Mouse (Mus musculus) liver, adult 2 months (tissue): ENCODE measurements at regions not wholly inside any gene's neighbourhood (a gene's known extent, or its start where the extent isn't known, plus 50 kb on each side); places are given as distances from the start of the nearest gene placed in this dataset.

ENCODE experiments used
- CTCF ChIP-seq: fragments of 200-500 bp; IDR thresholded peaks from 2 replicates; pipeline ENCODE4 v1.5.1; 2011; ENCODE audit warnings: low read depth, low read length, control low read depth
- POLR2A ChIP-seq: fragments of 200-500 bp; IDR thresholded peaks from 2 replicates; pipeline ENCODE4 v1.6.1; 2011; ENCODE audit warnings: low read length, control low read depth; ENCODE audit not compliant: insufficient read depth; ENCODE audit errors: extremely low read depth

- TF ChIP-seq CTCF (no peak), POLR2A (no peak)
Measured at GRCm38 (mm10) chr10:110619193-110619592, 126.0 kb upstream of the E2f7 start.
